Mouse (Mus musculus): ENCODE results near the gene Gm4201.
"Not testable (repeated sequence)": the region's sequence is repeated elsewhere in the genome, so short reads cannot be mapped to it uniquely, and the experiment has no call there.

Gene Gm4201

DNA sequence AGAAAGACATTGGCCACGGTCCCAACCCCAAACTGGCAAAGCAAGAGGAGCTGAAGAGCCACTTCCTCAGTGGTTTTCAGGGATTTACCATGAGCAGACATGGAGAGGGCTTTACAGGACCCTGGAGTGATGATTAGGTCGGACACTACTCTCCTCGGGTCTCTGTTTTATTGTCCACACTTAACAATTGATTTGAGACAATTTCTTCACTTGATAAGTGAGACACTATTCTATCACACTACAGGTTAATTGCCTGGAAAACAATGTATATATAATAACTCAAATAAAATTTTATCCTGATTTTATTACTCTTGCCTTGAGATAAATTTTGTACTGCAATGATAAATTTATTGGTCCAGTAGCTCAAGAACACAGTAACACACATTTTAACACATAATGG, at the start of gene Gm4201:
Gene Gm4201 (minus strand): TSS at position 101 of the 400 bp plus-strand sequence.
- DNase-seq (ENCODE audit: low spot score), result not testable (repeated sequence)

DNA sequence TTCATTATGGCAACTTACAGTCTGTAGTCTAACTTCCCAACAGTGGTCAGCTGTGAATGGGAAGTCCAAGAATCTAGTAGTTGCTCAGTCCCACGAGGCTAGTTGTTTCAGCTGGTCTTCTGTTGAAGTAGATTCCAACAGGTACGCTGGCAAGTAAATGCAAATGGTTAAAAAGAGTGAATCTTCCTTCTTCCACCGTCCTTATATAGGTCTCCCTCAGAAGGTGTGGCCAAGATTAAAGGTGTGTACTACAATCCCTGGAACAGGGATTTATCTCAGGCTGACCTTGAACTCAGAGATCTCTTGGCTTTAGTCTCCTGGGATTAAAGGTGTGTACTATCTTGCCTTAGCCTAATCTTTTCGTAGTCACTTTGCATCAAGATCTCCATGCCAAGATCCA, 22.9 kb upstream of the Gm4201 start, which contains the start of gene Gm4565:
Gene Gm4565 (minus strand): TSS at position 101 of the 400 bp plus-strand sequence.
- DNase-seq (ENCODE audit: low spot score), result not testable (repeated sequence)

DNA sequence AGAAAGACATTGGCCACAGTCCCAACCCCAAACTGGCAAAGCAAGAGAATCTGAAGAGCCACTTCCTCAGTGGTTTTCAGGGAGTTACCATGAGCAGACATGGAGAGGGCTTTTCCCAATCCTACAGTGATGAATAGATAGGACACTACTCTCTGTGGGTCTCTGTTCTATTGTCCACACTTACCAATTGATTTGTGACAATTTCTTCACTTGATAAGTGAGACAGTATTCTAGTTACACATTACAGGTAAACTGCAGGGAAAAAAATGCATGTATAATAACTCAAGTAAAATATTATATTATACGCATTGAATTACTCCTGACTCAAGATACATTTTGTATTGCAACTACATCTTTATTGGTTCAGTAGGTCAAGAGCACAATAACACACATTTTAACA, 30.4 kb downstream of the Gm4201 start, which contains the start of gene Gm8677:
Gene Gm8677 (minus strand): TSS at position 101 of the 400 bp plus-strand sequence.
- DNase-seq (ENCODE audit: low spot score), result not testable (repeated sequence)

DNA sequence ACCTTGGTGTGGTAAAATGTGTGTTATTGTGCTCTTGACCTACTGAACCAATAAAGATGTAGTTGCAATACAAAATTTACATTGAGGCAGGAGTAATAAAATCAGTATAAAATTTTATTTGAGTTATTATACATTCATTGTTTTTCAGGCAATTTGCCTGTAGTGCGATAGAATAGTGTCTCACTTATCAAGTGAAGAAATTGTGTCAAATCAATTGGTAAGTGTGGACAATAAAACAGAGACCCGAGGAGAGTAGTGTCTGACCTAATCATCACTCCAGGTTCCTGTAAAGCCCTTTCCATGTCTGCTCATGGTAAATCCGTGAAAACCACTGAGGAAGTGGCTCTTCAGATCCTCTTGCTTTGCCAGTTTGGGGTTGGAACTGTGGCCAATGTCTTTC, 42.5 kb downstream of the Gm4201 start, which contains the start of gene Vmn1r152:
Gene Vmn1r152 (plus strand): TSS at position 301 of the 400 bp plus-strand sequence.
- not testable (repeated sequence) for DNase-seq (ENCODE audit: low spot score)
